Mouse (Mus musculus): ENCODE measurements around the gene Adamtsl5. TPM values are rescaled to one million over a fixed set of nuclear protein-coding genes. Genes with fewer than 3 reads are reported as not detected.
"Not testable (repeated sequence)": the region's sequence is repeated elsewhere in the genome, so short reads cannot be mapped to it uniquely, and the experiment has no call there.

Gene Adamtsl5
- polyA plus RNA-seq, 1 experiment from 2014 or later = 0.26 TPM

DNA sequence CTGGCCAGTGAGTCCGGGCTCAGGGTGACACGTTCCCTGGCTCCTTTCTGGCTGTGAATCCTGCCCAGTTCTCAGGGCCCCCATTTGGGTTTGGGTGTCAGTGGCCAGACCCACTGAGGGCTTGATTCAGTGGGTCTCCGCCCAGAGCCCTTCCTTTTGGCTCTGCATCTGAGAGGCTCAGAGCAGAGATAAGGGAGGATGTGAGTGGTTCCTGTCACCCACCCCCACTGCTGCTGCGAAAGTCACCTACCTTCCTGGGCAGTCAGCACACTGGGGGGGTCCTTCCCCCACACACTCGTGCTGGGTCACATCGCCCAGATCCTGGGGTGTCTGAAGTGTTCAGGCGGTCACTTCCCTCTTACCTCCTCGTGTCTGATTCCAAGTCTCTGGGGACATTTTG lies 4.5 kb upstream of the Adamtsl5 start:
- peaks cover 7% of the 10 kb centered on the region; the same call in 1 of the 2 replicates for H3K4me1 ChIP-seq (ENCODE audit: control insufficient read depth, insufficient read depth, low read length)
- 69% methylated on average over 8 of the region's 8 CpGs for WGBS

GRCm38 (mm10) chr10:80351896-80352295 lies 3.7 kb upstream of the Adamtsl5 start:
- Histone ChIP-seq H3K9ac (replicated peaks; ENCODE audit: low read length) (no peak overlapping the region), H3K4me1 (ENCODE audit: control insufficient read depth, insufficient read depth, low read length) (peaks cover 7% of the 10 kb centered on the region; the same call in 1 of the 2 replicates), H3K4me2 (ENCODE audit: low read length) (no peak overlapping the region), H3K27ac (replicated peaks; ENCODE audit: low read depth, low read length) (no peak overlapping the region), H3K9me3 (ENCODE audit: control insufficient read depth, low read length) (no peaks in the 10 kb centered on the region), H3K27me3 (ENCODE audit: control insufficient read depth, insufficient read depth, low read length) (peaks cover 67% of the 10 kb centered on the region), H3K36me3 (ENCODE audit: control insufficient read depth, insufficient read depth, low read length) (no peaks in the 10 kb centered on the region), H3K4me3 (replicated peaks; ENCODE audit: low read depth, low read length) (no peak overlapping the region)
- no peak for DNase-seq
- ATAC-seq (ENCODE audit: low FRiP score, low TSS enrichment) = no peak
- 22% methylated on average over 11 of the region's 11 CpGs for WGBS

More for the DNA sequence above, 4.5 kb upstream of the Adamtsl5 start:
- Histone ChIP-seq H3K27ac (replicated peaks; ENCODE audit: low read depth, low read length) (no peak overlapping the region), H3K36me3 (ENCODE audit: control insufficient read depth, insufficient read depth, low read length) (no peaks in the 10 kb centered on the region), H3K9me3 (ENCODE audit: control insufficient read depth, low read length) (no peaks in the 10 kb centered on the region), H3K9ac (replicated peaks; ENCODE audit: low read length) (no peak overlapping the region), H3K4me3 (replicated peaks; ENCODE audit: low read depth, low read length) (no peak overlapping the region), H3K27me3 (ENCODE audit: control insufficient read depth, insufficient read depth, low read length) (peaks cover 69% of the 10 kb centered on the region), H3K4me2 (ENCODE audit: low read length) (no peak overlapping the region)
- DNase-seq (no peak), ATAC-seq (ENCODE audit: low FRiP score, low TSS enrichment) (no peak)

- 3% methylated on average over 7 of the region's 7 CpGs for WGBS
- ATAC-seq (ENCODE audit: low FRiP score, low TSS enrichment) (peak; percentile 68; the same call in 1 of the 2 replicates), DNase-seq (peak; percentile 88)
- no peak overlapping the region for H3K4me3 ChIP-seq (replicated peaks; ENCODE audit: low read depth, low read length)
- no peak overlapping the region for H3K27ac ChIP-seq (replicated peaks; ENCODE audit: low read depth, low read length)
- no peaks in the 10 kb centered on the region for H3K4me1 ChIP-seq (ENCODE audit: control insufficient read depth, insufficient read depth, low read length)
- H3K9ac ChIP-seq (replicated peaks; ENCODE audit: low read length) = no peak overlapping the region
- no peaks in the 10 kb centered on the region for H3K9me3 ChIP-seq (ENCODE audit: control insufficient read depth, low read length)
- H3K27me3 ChIP-seq (ENCODE audit: control insufficient read depth, insufficient read depth, low read length) = peaks cover 66% of the 10 kb centered on the region
- H3K36me3 ChIP-seq (ENCODE audit: control insufficient read depth, insufficient read depth, low read length) = no peaks in the 10 kb centered on the region
- no peak overlapping the region for H3K4me2 ChIP-seq (ENCODE audit: low read length)
Measured at GRCm38 (mm10) chr10:80350292-80350691, 2.1 kb upstream of the Adamtsl5 start.

- H3K4me2 ChIP-seq (ENCODE audit: low read length) = no peak overlapping the region
- ATAC-seq (ENCODE audit: low FRiP score, low TSS enrichment) = no peak
Measured at GRCm38 (mm10) chr10:80348981-80349380, 769 bp upstream of the Adamtsl5 start.

GRCm38 (mm10) chr10:80347514-80347967 lies 671 bp downstream of the Adamtsl5 start:
- no peak overlapping the region for H3K4me2 ChIP-seq (ENCODE audit: low read length)
- DNase-seq (no peak), ATAC-seq (ENCODE audit: low FRiP score, low TSS enrichment) (no peak)
- peaks cover 82% of the 10 kb centered on the region for H3K27me3 ChIP-seq (ENCODE audit: control insufficient read depth, insufficient read depth, low read length)
- H3K9me3 ChIP-seq (ENCODE audit: control insufficient read depth, low read length) = no peaks in the 10 kb centered on the region
- no peak overlapping the region for H3K4me3 ChIP-seq (replicated peaks; ENCODE audit: low read depth, low read length)
- H3K36me3 ChIP-seq (ENCODE audit: control insufficient read depth, insufficient read depth, low read length) = no peaks in the 10 kb centered on the region
- H3K27ac ChIP-seq (replicated peaks; ENCODE audit: low read depth, low read length) = no peak overlapping the region
- peaks cover 3% of the 10 kb centered on the region; the same call in 1 of the 2 replicates for H3K4me1 ChIP-seq (ENCODE audit: control insufficient read depth, insufficient read depth, low read length)
- WGBS = 16% methylated on average over 17 of the region's 17 CpGs
- H3K9ac ChIP-seq (replicated peaks; ENCODE audit: low read length) = no peak overlapping the region

More at GRCm38 (mm10) chr10:80348981-80349380, 769 bp upstream of the Adamtsl5 start:
- no peaks in the 10 kb centered on the region for H3K4me1 ChIP-seq (ENCODE audit: control insufficient read depth, insufficient read depth, low read length)
- H3K4me3 ChIP-seq (replicated peaks; ENCODE audit: low read depth, low read length) = no peak overlapping the region
- H3K36me3 ChIP-seq (ENCODE audit: control insufficient read depth, insufficient read depth, low read length) = no peaks in the 10 kb centered on the region
- H3K27ac ChIP-seq (replicated peaks; ENCODE audit: low read depth, low read length) = no peak overlapping the region
- H3K9me3 ChIP-seq (ENCODE audit: control insufficient read depth, low read length) = no peaks in the 10 kb centered on the region
- 15% methylated on average over 26 of the region's 26 CpGs for WGBS
- no peak for DNase-seq
- H3K9ac ChIP-seq (replicated peaks; ENCODE audit: low read length) = no peak overlapping the region
- peaks cover 70% of the 10 kb centered on the region for H3K27me3 ChIP-seq (ENCODE audit: control insufficient read depth, insufficient read depth, low read length)

DNA sequence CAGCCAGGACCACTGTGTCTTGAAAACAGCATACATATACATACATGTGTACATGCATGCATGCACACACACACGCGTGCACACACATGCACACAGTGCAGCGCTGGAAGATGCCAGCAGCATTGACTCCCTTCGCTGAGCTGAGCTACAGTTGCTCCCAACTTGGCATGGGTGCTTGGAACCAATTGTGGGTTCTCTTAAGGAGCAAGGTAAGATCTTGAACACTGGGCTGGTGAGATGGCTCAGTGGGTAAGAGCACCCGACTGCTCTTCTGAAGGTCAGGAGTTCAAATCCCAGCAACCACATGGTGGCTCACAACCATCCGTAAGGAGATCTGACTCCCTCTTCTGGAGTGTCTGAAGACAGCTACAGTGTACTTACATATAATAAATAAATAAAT lies 2.3 kb downstream of the Adamtsl5 start:
- 78% methylated on average over 5 of the region's 6 CpGs for WGBS
- H3K4me1 ChIP-seq (ENCODE audit: control insufficient read depth, insufficient read depth, low read length); H3K9me3 ChIP-seq (ENCODE audit: control insufficient read depth, low read length); DNase-seq; H3K9ac ChIP-seq (replicated peaks; ENCODE audit: low read length); H3K4me3 ChIP-seq (replicated peaks; ENCODE audit: low read depth, low read length); H3K27ac ChIP-seq (replicated peaks; ENCODE audit: low read depth, low read length); ATAC-seq (ENCODE audit: low FRiP score, low TSS enrichment); H3K4me2 ChIP-seq (ENCODE audit: low read length); H3K36me3 ChIP-seq (ENCODE audit: control insufficient read depth, insufficient read depth, low read length): not testable (repeated sequence)
- peaks cover 93% of the 10 kb centered on the region for H3K27me3 ChIP-seq (ENCODE audit: control insufficient read depth, insufficient read depth, low read length)

GRCm38 (mm10) chr10:80345122-80345521 lies 3.1 kb downstream of the Adamtsl5 start:
- Histone ChIP-seq H3K36me3 (ENCODE audit: control insufficient read depth, insufficient read depth, low read length) (no peaks in the 10 kb centered on the region), H3K4me3 (replicated peaks; ENCODE audit: low read depth, low read length) (no peak overlapping the region), H3K9me3 (ENCODE audit: control insufficient read depth, low read length) (no peaks in the 10 kb centered on the region), H3K27ac (replicated peaks; ENCODE audit: low read depth, low read length) (no peak overlapping the region), H3K4me2 (ENCODE audit: low read length) (no peak overlapping the region), H3K4me1 (ENCODE audit: control insufficient read depth, insufficient read depth, low read length) (peaks cover 7% of the 10 kb centered on the region; the same call in 1 of the 2 replicates), H3K9ac (replicated peaks; ENCODE audit: low read length) (no peak overlapping the region), H3K27me3 (ENCODE audit: control insufficient read depth, insufficient read depth, low read length) (peaks cover 96% of the 10 kb centered on the region)
- WGBS = 4% methylated on average over 15 of the region's 16 CpGs
- DNase-seq = no peak
- no peak for ATAC-seq (ENCODE audit: low FRiP score, low TSS enrichment)

- H3K27me3 ChIP-seq (ENCODE audit: control insufficient read depth, insufficient read depth, low read length) = peaks cover 89% of the 10 kb centered on the region
- H3K27ac ChIP-seq (replicated peaks; ENCODE audit: low read depth, low read length) = no peak overlapping the region
- H3K4me1 ChIP-seq (ENCODE audit: control insufficient read depth, insufficient read depth, low read length) = peaks cover 8% of the 10 kb centered on the region; the same call in 1 of the 2 replicates
- ATAC-seq (ENCODE audit: low FRiP score, low TSS enrichment) (no peak), DNase-seq (no peak)
- WGBS = 49% methylated on average over 9 of the region's 9 CpGs
- no peak overlapping the region for H3K9ac ChIP-seq (replicated peaks; ENCODE audit: low read length)
- no peaks in the 10 kb centered on the region for H3K9me3 ChIP-seq (ENCODE audit: control insufficient read depth, low read length)
- H3K36me3 ChIP-seq (ENCODE audit: control insufficient read depth, insufficient read depth, low read length) = no peaks in the 10 kb centered on the region
- H3K4me2 ChIP-seq (ENCODE audit: low read length) = no peak overlapping the region
- H3K4me3 ChIP-seq (replicated peaks; ENCODE audit: low read depth, low read length) = no peak overlapping the region
Measured at GRCm38 (mm10) chr10:80344131-80344661, 4.0 kb downstream of the Adamtsl5 start.

DNA sequence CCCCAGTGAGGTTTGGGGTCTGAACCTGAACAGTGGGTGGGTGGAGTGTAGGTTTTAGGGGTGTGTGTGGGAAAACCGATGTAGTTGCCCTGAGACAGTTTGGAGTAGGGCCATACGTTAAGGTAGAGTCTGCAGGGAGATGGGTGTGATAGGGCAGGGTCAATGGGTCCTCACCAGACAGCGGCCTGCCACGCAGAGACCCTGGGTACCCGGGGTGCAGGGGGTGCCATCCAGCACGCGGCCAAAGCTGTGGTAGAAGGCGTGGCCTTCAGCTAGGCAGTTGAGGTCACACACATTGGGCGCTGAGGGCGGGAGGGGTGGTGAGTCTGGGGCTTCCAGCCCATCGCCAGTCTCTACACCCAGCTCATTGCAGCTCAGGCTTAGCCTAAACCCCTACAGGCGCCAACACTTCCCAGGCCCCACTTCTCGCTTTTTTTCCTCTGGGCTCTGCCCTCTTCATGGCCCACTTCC lies 4.8 kb downstream of the Adamtsl5 start:
- Histone ChIP-seq H3K27ac (replicated peaks; ENCODE audit: low read depth, low read length) (no peak overlapping the region), H3K27me3 (ENCODE audit: control insufficient read depth, insufficient read depth, low read length) (peaks cover 82% of the 10 kb centered on the region), H3K36me3 (ENCODE audit: control insufficient read depth, insufficient read depth, low read length) (no peaks in the 10 kb centered on the region), H3K4me1 (ENCODE audit: control insufficient read depth, insufficient read depth, low read length) (peaks cover 8% of the 10 kb centered on the region; the same call in 1 of the 2 replicates), H3K9ac (replicated peaks; ENCODE audit: low read length) (0 out of 2 replicates have a peak overlapping the region, but pooled peaks have one; percentile 9), H3K4me2 (ENCODE audit: low read length) (peak overlapping the region; percentile 49), H3K4me3 (replicated peaks; ENCODE audit: low read depth, low read length) (peak overlapping the region; percentile 24), H3K9me3 (ENCODE audit: control insufficient read depth, low read length) (no peaks in the 10 kb centered on the region)
- no peak for DNase-seq
- WGBS = 27% methylated on average over 13 of the region's 13 CpGs
- no peak for ATAC-seq (ENCODE audit: low FRiP score, low TSS enrichment)
